Mouse (Mus musculus): ENCODE results near the gene Fhl2. TPM values are rescaled to one million over a fixed set of nuclear protein-coding genes. Genes with fewer than 3 reads are reported as not detected.
A peak's percentile ranks its signal among the peaks of the same experiment; 100 is the strongest.
"Not testable (repeated sequence)": the region's sequence is repeated elsewhere in the genome, so short reads cannot be mapped to it uniquely, and the experiment has no call there.

Gene Fhl2
- polyA plus RNA-seq, 1 experiment from 2014 or later: 228 TPM

GRCm38 (mm10) chr1:43136488-43137029 lies 60.2 kb downstream of the Fhl2 start:
- H3K4me3 ChIP-seq; H3K9ac ChIP-seq; ATAC-seq (ENCODE audit: extremely low read depth, insufficient number of reproducible peaks, low FRiP score, low TSS enrichment); H3K4me2 ChIP-seq; H3K9me3 ChIP-seq; H3K27me3 ChIP-seq (replicated peaks); H3K27ac ChIP-seq (replicated peaks): not testable (repeated sequence)
- peaks cover 22% of the 10 kb centered on the region for H3K4me1 ChIP-seq
- peaks cover 93% of the 10 kb centered on the region for H3K36me3 ChIP-seq
- 73% methylated on average over 2 of the region's 2 CpGs for WGBS

- Histone ChIP-seq H3K4me1 (peaks cover 46% of the 10 kb centered on the region), H3K36me3 (peaks cover 91% of the 10 kb centered on the region), H3K9me3 (no peaks in the 10 kb centered on the region), H3K27me3 (replicated peaks) (no peaks in the 10 kb centered on the region), H3K4me2 (no peak overlapping the region), H3K4me3 (no peak overlapping the region), H3K27ac (replicated peaks) (no peak overlapping the region), H3K9ac (no peak overlapping the region)
- ATAC-seq (ENCODE audit: extremely low read depth, insufficient number of reproducible peaks, low FRiP score, low TSS enrichment): no peak
- WGBS: 74% methylated on average over 9 of the region's 9 CpGs
Observed at GRCm38 (mm10) chr1:43131591-43131990, 65.2 kb downstream of the Fhl2 start.

GRCm38 (mm10) chr1:43130219-43130981 lies 66.4 kb downstream of the Fhl2 start:
- Histone ChIP-seq H3K27me3 (replicated peaks) (no peaks in the 10 kb centered on the region), H3K4me2 (no peak overlapping the region), H3K4me1 (peaks cover 49% of the 10 kb centered on the region), H3K36me3 (peaks cover 87% of the 10 kb centered on the region), H3K27ac (replicated peaks) (0 out of 2 replicates have a peak overlapping the region, but pooled peaks have one; percentile 5), H3K9me3 (no peaks in the 10 kb centered on the region), H3K4me3 (no peak overlapping the region), H3K9ac (no peak overlapping the region)
- ATAC-seq (ENCODE audit: extremely low read depth, insufficient number of reproducible peaks, low FRiP score, low TSS enrichment): no peak
- 65% methylated on average over 5 of the region's 5 CpGs for WGBS

GRCm38 (mm10) chr1:43127820-43128610 lies 68.8 kb downstream of the Fhl2 start:
- Histone ChIP-seq H3K27me3 (replicated peaks) (no peaks in the 10 kb centered on the region), H3K9me3 (no peaks in the 10 kb centered on the region), H3K9ac (no peak overlapping the region), H3K4me1 (peaks cover 58% of the 10 kb centered on the region), H3K4me3 (no peak overlapping the region), H3K4me2 (no peak overlapping the region), H3K36me3 (peaks cover 87% of the 10 kb centered on the region), H3K27ac (replicated peaks) (peak overlapping the region; percentile 46)
- ATAC-seq (ENCODE audit: extremely low read depth, insufficient number of reproducible peaks, low FRiP score, low TSS enrichment): no peak
- 32% methylated on average over 8 of the region's 8 CpGs for WGBS

GRCm38 (mm10) chr1:43127196-43127595 lies 69.6 kb downstream of the Fhl2 start:
- H3K9me3 ChIP-seq: no peaks in the 10 kb centered on the region
- ATAC-seq (ENCODE audit: extremely low read depth, insufficient number of reproducible peaks, low FRiP score, low TSS enrichment): no peak
- peaks cover 58% of the 10 kb centered on the region for H3K4me1 ChIP-seq
- H3K27me3 ChIP-seq (replicated peaks): no peaks in the 10 kb centered on the region
- no peak overlapping the region for H3K9ac ChIP-seq
- H3K36me3 ChIP-seq: peaks cover 87% of the 10 kb centered on the region
- H3K27ac ChIP-seq (replicated peaks): no peak overlapping the region
- H3K4me3 ChIP-seq: no peak overlapping the region
- no peak overlapping the region for H3K4me2 ChIP-seq

- Histone ChIP-seq H3K36me3 (peaks cover 93% of the 10 kb centered on the region), H3K4me1 (peaks cover 40% of the 10 kb centered on the region), H3K4me2 (no peak overlapping the region), H3K9me3 (no peaks in the 10 kb centered on the region), H3K27me3 (replicated peaks) (no peaks in the 10 kb centered on the region), H3K27ac (replicated peaks) (peak overlapping the region; percentile 40; the same call in 1 of the 2 replicates), H3K4me3 (no peak overlapping the region), H3K9ac (no peak overlapping the region)
- ATAC-seq (ENCODE audit: extremely low read depth, insufficient number of reproducible peaks, low FRiP score, low TSS enrichment): no peak
- 45% methylated on average over 4 of the region's 4 CpGs for WGBS
Observed at GRCm38 (mm10) chr1:43124726-43125125, 72.1 kb downstream of the Fhl2 start.

GRCm38 (mm10) chr1:43122616-43123015 lies 74.2 kb downstream of the Fhl2 start:
- WGBS: 85% methylated on average over 2 of the region's 2 CpGs
- H3K4me3 ChIP-seq: no peak overlapping the region
- H3K27me3 ChIP-seq (replicated peaks): no peaks in the 10 kb centered on the region
- H3K9me3 ChIP-seq: no peaks in the 10 kb centered on the region
- peaks cover 22% of the 10 kb centered on the region for H3K4me1 ChIP-seq
- H3K36me3 ChIP-seq: peaks cover 87% of the 10 kb centered on the region
- H3K9ac ChIP-seq: no peak overlapping the region
- ATAC-seq (ENCODE audit: extremely low read depth, insufficient number of reproducible peaks, low FRiP score, low TSS enrichment): no peak
- H3K27ac ChIP-seq (replicated peaks): no peak overlapping the region
- H3K4me2 ChIP-seq: no peak overlapping the region

- Histone ChIP-seq H3K27me3 (replicated peaks) (no peaks in the 10 kb centered on the region), H3K4me1 (peaks cover 12% of the 10 kb centered on the region), H3K36me3 (peaks cover 89% of the 10 kb centered on the region), H3K4me3 (no peak overlapping the region), H3K4me2 (no peak overlapping the region), H3K27ac (replicated peaks) (no peak overlapping the region), H3K9me3 (0 out of 2 replicates have a peak, but pooled peaks cover 3% of the 10 kb centered on the region), H3K9ac (no peak overlapping the region)
- WGBS: 92% methylated on average over 5 of the region's 5 CpGs
- ATAC-seq (ENCODE audit: extremely low read depth, insufficient number of reproducible peaks, low FRiP score, low TSS enrichment): no peak
Observed at GRCm38 (mm10) chr1:43120950-43121349, 75.8 kb downstream of the Fhl2 start.

- 0 out of 2 replicates have a peak, but pooled peaks cover 3% of the 10 kb centered on the region for H3K9me3 ChIP-seq
- no peak overlapping the region for H3K4me3 ChIP-seq
- no peak for ATAC-seq (ENCODE audit: extremely low read depth, insufficient number of reproducible peaks, low FRiP score, low TSS enrichment)
- no peak overlapping the region for H3K27ac ChIP-seq (replicated peaks)
- peaks cover 87% of the 10 kb centered on the region for H3K36me3 ChIP-seq
- no peaks in the 10 kb centered on the region for H3K27me3 ChIP-seq (replicated peaks)
- no peak overlapping the region for H3K4me2 ChIP-seq
- H3K4me1 ChIP-seq: peaks cover 8% of the 10 kb centered on the region
- no peak overlapping the region for H3K9ac ChIP-seq
- 85% methylated on average over 8 of the region's 8 CpGs for WGBS
Observed at GRCm38 (mm10) chr1:43117435-43117834, 79.3 kb downstream of the Fhl2 start.

GRCm38 (mm10) chr1:43112882-43113281 lies 83.9 kb downstream of the Fhl2 start:
- Histone ChIP-seq H3K9me3 (0 out of 2 replicates have a peak, but pooled peaks cover 3% of the 10 kb centered on the region), H3K9ac (no peak overlapping the region), H3K36me3 (peaks cover 78% of the 10 kb centered on the region), H3K4me1 (peaks cover 8% of the 10 kb centered on the region), H3K4me3 (no peak overlapping the region), H3K4me2 (no peak overlapping the region), H3K27me3 (replicated peaks) (no peaks in the 10 kb centered on the region), H3K27ac (replicated peaks) (no peak overlapping the region)
- WGBS: 83% methylated on average over 2 of the region's 2 CpGs
- no peak for ATAC-seq (ENCODE audit: extremely low read depth, insufficient number of reproducible peaks, low FRiP score, low TSS enrichment)

- H3K4me3 ChIP-seq: no peak overlapping the region
- peaks cover 8% of the 10 kb centered on the region for H3K4me1 ChIP-seq
- H3K36me3 ChIP-seq: peaks cover 78% of the 10 kb centered on the region
- ATAC-seq (ENCODE audit: extremely low read depth, insufficient number of reproducible peaks, low FRiP score, low TSS enrichment): no peak
- 51% methylated on average over 4 of the region's 4 CpGs for WGBS
- H3K27ac ChIP-seq (replicated peaks): no peak overlapping the region
- H3K9ac ChIP-seq: no peak overlapping the region
- H3K9me3 ChIP-seq: 0 out of 2 replicates have a peak, but pooled peaks cover under 1% of the 10 kb centered on the region
- H3K27me3 ChIP-seq (replicated peaks): no peaks in the 10 kb centered on the region
- no peak overlapping the region for H3K4me2 ChIP-seq
Observed at GRCm38 (mm10) chr1:43110556-43110955, 86.2 kb downstream of the Fhl2 start.

All from heart, embryonic 13.5 days (tissue).